Mouse (Mus musculus) stomach, embryonic 15.5 days (tissue): ENCODE measurements at regions not wholly inside any gene's neighbourhood (a gene's known extent, or its start where the extent isn't known, plus 50 kb on each side); places are given as distances from the start of the nearest gene placed in this dataset.

Source experiments
- ATAC-seq: fragments of 200-750 bp; cut with Nextera tagmentation; 2 replicates; pipeline ENCODE4 v1.8.0; 2017; ENCODE audit warnings: low read depth, moderate number of reproducible peaks, moderate TSS enrichment; ENCODE audit not compliant: insufficient read depth, low FRiP score
- H3K27ac ChIP-seq: fragments of 300-500 bp; sonication (generic); 2 replicates; pipeline ENCODE4 v1.5.1; 2015; ENCODE audit warnings: mild to moderate bottlenecking, inconsistent platforms
- H3K27me3 ChIP-seq: fragments of 300-500 bp; sonication (generic); replicated peaks from 2 replicates; pipeline ENCODE4 v1.6.1; 2015; ENCODE audit warnings: inconsistent platforms
- H3K36me3 ChIP-seq: fragments of 300-500 bp; sonication (generic); 2 replicates; pipeline ENCODE4 v1.6.1; 2015; ENCODE audit warnings: inconsistent platforms
- H3K4me1 ChIP-seq: fragments of 300-500 bp; sonication (generic); 2 replicates; pipeline ENCODE4 v1.6.1; 2015; ENCODE audit warnings: inconsistent platforms
- H3K4me2 ChIP-seq: fragments of 300-500 bp; sonication (generic); 2 replicates; pipeline ENCODE4 v1.6.1; 2015; ENCODE audit warnings: mild to moderate bottlenecking, inconsistent platforms
- H3K4me3 ChIP-seq: fragments of 300-500 bp; sonication (generic); replicated peaks from 2 replicates; pipeline ENCODE4 v1.5.1; 2015; ENCODE audit warnings: inconsistent platforms
- H3K9ac ChIP-seq: fragments of 300-500 bp; sonication (generic); 2 replicates; pipeline ENCODE4 v1.6.1; 2015; ENCODE audit warnings: inconsistent platforms
- H3K9me3 ChIP-seq: fragments of 300-500 bp; sonication (generic); 2 replicates; pipeline ENCODE4 v1.6.1; 2016; ENCODE audit warnings: inconsistent platforms
- WGBS: fragments of 180-500 bp; shearing (Covaris S2); methylation state at CpG from one replicate; pipeline ENCODE4 v1.1.7; 2015; 5-methylcytosine and 5-hydroxymethylcytosine counted together

DNA sequence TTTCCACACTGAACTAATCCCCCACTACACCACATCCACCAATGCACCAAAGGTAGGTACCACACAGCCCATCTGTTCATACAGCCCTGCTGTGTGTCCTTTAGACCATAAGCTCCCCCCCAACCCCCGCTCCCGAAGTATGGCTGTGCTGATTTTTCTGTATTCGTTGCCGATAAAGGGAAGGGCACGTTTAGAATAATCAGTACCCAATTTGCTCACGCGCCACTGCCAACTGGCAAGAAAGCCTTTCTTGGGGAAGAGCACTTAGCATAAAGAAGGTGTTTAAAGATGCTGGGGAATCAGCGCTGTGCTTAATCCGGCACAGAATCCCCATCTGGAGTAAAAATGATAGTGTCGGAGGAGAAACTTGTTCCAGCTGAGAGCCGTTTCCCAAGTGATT is 111.4 kb downstream of the Cd83 start:
- no peak for ATAC-seq
- no peaks in the 10 kb centered on the region for H3K27me3 ChIP-seq
- H3K36me3 ChIP-seq = no peaks in the 10 kb centered on the region
- no peaks in the 10 kb centered on the region for H3K4me1 ChIP-seq
- no peaks in the 10 kb centered on the region for H3K9me3 ChIP-seq
- no peak overlapping the region for H3K4me3 ChIP-seq
- no peak overlapping the region for H3K27ac ChIP-seq
- no peak overlapping the region for H3K4me2 ChIP-seq
- H3K9ac ChIP-seq = no peak overlapping the region
- 70% methylated on average over 11 of the region's 11 CpGs for WGBS

DNA sequence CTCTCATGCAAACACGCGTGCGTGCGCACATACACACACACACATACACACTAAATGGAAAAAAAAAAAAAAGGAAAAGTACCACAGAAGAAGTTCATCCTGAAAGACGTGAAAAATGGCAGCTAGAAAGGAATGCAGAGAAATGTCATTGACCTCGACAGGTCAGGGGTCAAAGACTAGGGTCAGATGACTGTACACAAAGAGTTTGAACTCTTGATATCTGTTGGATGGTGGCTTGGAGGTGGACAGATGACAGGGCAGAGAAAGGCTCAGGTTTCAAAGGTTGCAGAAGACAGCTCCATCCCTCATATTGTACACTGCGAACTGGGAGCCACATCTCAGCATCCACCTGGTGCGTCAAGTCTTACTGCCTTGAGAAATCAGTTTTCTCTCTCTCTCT is 112.5 kb downstream of the Cd83 start:
- no peak overlapping the region for H3K27ac ChIP-seq
- no peak overlapping the region for H3K9ac ChIP-seq
- no peak overlapping the region for H3K4me3 ChIP-seq
- H3K36me3 ChIP-seq = no peaks in the 10 kb centered on the region
- ATAC-seq = no peak
- 77% methylated on average over 8 of the region's 8 CpGs for WGBS
- H3K4me1 ChIP-seq = no peaks in the 10 kb centered on the region
- no peaks in the 10 kb centered on the region for H3K27me3 ChIP-seq
- no peak overlapping the region for H3K4me2 ChIP-seq
- H3K9me3 ChIP-seq = no peaks in the 10 kb centered on the region

DNA sequence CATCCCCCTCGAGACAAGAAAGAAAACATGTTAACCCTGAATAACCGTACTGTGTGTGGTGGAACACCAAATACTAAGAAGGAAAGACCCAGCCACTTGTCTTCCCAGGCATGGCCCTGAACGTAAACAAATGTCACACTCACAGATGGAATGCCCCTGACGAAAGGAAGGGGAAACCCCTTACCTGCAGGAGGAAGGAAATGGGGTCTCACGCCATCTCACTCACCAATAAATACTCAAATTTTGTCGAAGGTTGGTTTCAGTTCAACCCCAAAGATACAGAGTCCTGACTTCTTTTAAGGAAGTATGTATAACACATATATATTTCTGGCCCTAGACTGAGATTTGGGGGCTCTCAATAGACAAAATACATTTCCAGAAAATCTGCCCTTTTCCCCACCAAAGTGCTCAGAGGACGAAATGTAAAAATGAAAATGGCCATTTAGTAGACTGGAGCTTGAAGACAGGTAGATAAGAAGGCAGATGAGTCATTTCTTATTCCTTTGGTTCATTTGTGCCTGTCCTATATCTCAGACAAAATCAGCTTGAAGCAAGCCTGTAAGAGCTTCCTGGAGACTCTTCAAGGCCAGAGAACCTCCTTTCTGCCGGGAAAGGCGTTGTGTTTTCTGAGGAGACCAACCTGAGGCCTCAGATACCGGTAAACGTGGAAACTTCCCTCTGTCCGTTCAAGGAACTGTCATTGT is 114.1 kb downstream of the Cd83 start:
- Histone ChIP-seq H3K4me2 (no peak overlapping the region), H3K27me3 (no peaks in the 10 kb centered on the region), H3K36me3 (no peaks in the 10 kb centered on the region), H3K4me1 (no peaks in the 10 kb centered on the region), H3K9me3 (no peaks in the 10 kb centered on the region), H3K4me3 (no peak overlapping the region), H3K27ac (no peak overlapping the region), H3K9ac (no peak overlapping the region)
- no peak for ATAC-seq
- WGBS = 65% methylated on average over 12 of the region's 12 CpGs

DNA sequence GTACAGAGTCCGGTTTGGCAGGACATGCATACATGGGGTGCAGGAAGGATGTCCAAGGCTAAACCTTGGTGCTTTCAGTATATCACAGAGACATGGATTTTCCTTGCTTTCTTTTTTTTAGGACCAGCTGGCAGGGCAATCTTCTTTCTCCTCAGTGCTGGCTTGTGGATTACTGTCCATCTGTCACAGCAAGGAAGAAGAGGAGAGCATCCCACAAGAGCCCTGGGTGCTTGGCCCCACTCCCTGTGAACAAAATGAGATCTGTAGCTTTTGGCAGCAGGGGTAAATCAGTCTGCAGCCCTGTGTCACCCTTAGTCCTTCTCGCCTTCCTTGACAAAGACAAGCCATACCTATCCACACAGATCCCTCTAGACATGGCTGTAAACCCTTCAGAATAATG is 115.5 kb downstream of the Cd83 start:
- no peak for ATAC-seq
- H3K4me3 ChIP-seq = no peak overlapping the region
- 85% methylated on average over 2 of the region's 2 CpGs for WGBS

DNA sequence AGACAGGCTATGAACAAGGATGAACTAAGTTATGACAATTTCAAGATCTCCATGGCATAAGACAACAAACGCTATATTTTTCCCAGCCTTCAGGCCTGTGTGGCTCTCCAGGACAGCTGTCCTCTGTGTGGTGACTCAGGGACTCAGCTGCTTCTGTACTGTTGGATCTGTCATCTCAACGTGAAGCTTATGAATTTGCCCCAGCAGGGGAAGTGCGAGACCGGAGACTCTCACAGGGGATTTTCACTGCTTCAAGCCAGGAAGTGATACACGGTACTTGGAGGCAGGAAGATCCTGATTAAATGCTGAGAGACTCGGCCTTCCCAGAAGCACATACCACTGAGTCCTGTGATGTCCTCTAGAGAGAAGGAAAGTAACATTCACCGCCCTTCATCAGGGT is 116.2 kb downstream of the Cd83 start:
- ATAC-seq = no peak
- Histone ChIP-seq H3K9me3 (no peaks in the 10 kb centered on the region), H3K4me2 (no peak overlapping the region), H3K27me3 (no peaks in the 10 kb centered on the region), H3K9ac (no peak overlapping the region), H3K4me1 (no peaks in the 10 kb centered on the region), H3K36me3 (no peaks in the 10 kb centered on the region), H3K4me3 (no peak overlapping the region), H3K27ac (no peak overlapping the region)
- 65% methylated on average over 7 of the region's 7 CpGs for WGBS

More for the DNA sequence above, 115.5 kb downstream of the Cd83 start:
- Histone ChIP-seq H3K4me1 (no peaks in the 10 kb centered on the region), H3K4me2 (no peak overlapping the region), H3K27ac (no peak overlapping the region), H3K9me3 (no peaks in the 10 kb centered on the region), H3K27me3 (no peaks in the 10 kb centered on the region), H3K36me3 (no peaks in the 10 kb centered on the region), H3K9ac (no peak overlapping the region)

DNA sequence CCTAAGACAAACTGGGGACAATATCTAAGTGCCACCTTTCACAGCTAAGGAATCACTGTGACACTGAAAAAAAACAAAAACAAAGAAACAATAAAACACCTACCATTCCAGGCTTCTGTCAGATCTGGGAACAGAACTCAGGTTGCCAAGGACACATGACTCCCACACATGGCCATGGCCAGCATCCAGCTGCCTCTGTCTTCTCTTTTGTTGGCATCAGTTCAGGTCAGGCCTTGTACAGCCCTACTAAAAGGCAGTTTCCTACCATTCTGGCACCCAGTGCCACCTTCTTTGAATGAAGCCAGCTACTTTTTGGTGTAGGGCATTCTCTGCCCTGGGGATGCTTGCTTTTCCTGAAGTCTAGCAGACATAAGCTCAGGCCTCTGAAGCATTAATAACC is 118.8 kb downstream of the Cd83 start:
- Histone ChIP-seq H3K36me3 (no peaks in the 10 kb centered on the region), H3K4me1 (0 out of 2 replicates have a peak, but pooled peaks cover 8% of the 10 kb centered on the region), H3K27ac (no peak overlapping the region), H3K9me3 (no peaks in the 10 kb centered on the region), H3K4me2 (no peak overlapping the region), H3K9ac (no peak overlapping the region), H3K27me3 (no peaks in the 10 kb centered on the region), H3K4me3 (no peak overlapping the region)
- no peak for ATAC-seq

DNA sequence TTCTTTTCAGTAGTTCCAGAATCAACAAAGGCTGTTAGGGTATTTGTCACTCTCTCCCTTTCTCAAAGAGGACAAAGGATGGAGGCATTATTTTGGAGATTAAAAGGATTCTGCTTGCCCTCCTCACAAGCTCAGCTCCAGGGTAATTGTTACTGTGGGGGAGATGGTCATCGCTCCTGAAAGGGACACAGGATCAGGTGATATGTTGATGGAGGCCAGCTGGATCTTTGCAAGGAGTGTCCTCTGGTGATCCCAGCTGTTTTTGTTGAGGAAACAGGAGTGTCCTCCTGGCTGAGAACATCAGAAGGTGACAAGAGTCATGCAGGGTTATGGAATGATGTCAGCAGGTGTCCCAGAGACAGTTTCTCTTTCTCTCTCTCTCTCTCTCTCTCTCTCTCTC is 119.7 kb downstream of the Cd83 start:
- H3K4me1 ChIP-seq = 0 out of 2 replicates have a peak, but pooled peaks cover 8% of the 10 kb centered on the region
- 46% methylated on average over 1 of the region's 1 CpGs for WGBS
- no peaks in the 10 kb centered on the region for H3K27me3 ChIP-seq
- no peak for ATAC-seq
- no peak overlapping the region for H3K27ac ChIP-seq
- H3K9ac ChIP-seq = no peak overlapping the region
- no peaks in the 10 kb centered on the region for H3K36me3 ChIP-seq
- no peak overlapping the region for H3K4me3 ChIP-seq
- no peaks in the 10 kb centered on the region for H3K9me3 ChIP-seq
- no peak overlapping the region for H3K4me2 ChIP-seq

DNA sequence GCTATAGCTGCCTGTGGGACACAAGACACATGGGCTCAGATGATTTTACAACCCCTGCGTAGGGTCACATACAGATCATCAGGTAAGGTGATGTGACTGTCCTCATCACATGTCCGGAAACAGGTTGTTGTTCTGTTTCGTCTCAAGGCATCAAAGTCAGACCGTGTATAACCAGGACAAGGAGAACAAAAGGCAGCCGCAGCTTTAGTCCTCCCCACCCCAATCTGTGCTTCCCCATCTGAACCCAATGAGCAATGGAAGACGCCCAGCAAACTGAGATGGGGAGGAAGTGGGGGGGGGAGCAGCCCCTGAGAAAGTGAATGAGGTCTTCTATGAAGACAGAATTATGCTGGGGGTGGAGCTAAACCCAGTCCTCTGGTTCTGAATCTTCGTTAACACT is 121.7 kb downstream of the Cd83 start:
- Histone ChIP-seq H3K4me2 (no peak overlapping the region), H3K36me3 (no peaks in the 10 kb centered on the region), H3K9ac (no peak overlapping the region), H3K27ac (no peak overlapping the region), H3K9me3 (no peaks in the 10 kb centered on the region), H3K4me1 (0 out of 2 replicates have a peak, but pooled peaks cover 8% of the 10 kb centered on the region), H3K27me3 (no peaks in the 10 kb centered on the region), H3K4me3 (no peak overlapping the region)
- WGBS = 82% methylated on average over 7 of the region's 7 CpGs
- no peak for ATAC-seq

DNA sequence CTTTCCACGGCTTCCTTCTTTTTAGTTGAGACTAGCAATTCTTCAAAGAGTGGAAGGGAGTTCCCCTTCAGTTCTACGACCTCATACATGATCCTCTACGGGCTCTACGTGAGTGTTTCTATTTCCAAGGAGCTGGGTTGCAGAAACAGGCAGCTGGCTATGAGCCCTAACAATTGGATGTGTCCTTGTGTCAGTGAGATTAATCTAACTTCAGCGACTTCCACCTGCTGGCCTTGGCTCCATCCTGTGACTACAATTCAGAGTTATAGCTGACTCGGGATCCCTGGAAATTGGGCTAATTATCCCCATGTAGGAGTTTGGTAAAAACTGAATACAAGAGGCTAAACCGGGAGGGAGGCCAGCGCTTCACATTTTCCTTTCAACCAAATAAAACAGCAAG is 122.8 kb downstream of the Cd83 start:
- Histone ChIP-seq H3K9me3 (no peaks in the 10 kb centered on the region), H3K36me3 (no peaks in the 10 kb centered on the region), H3K27ac (no peak overlapping the region), H3K4me1 (0 out of 2 replicates have a peak, but pooled peaks cover 8% of the 10 kb centered on the region), H3K4me3 (no peak overlapping the region), H3K27me3 (no peaks in the 10 kb centered on the region), H3K4me2 (peak overlapping the region; percentile 16), H3K9ac (no peak overlapping the region)
- ATAC-seq = no peak
- WGBS = 39% methylated on average over 8 of the region's 8 CpGs

DNA sequence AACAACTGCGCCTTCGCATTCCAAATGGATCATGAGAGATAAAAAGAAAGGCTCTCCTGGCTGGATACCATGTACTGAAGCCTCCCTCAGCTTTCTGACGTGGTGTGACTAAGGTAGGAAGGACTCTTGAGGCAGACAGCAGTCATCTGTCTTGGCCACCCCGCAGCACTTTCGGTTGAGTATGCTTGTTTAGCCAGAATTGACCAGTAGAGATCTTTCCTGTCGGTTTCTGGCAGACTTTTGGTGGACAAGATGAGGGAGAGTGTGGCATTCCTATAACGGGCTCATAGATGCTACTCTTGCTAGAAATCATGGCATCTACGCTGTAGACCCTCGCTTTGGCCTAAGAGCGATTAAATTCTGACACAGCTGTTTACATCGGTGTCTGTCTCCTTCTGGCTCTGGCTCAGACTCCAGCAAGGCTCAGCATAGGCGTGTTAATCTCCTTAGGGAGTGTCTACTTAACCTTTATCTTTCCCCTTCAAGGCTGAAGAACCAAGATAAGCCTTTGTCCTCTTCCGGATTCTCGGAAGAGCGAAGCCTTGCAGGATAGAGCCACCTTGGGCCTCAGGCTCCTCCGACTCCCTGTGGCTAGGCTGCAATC is 123.6 kb downstream of the Cd83 start:
- Histone ChIP-seq H3K27me3 (no peaks in the 10 kb centered on the region), H3K9me3 (no peaks in the 10 kb centered on the region), H3K4me3 (no peak overlapping the region), H3K27ac (no peak overlapping the region; the same call in 1 of the 2 replicates), H3K4me1 (0 out of 2 replicates have a peak, but pooled peaks cover 8% of the 10 kb centered on the region), H3K9ac (no peak overlapping the region), H3K4me2 (peak overlapping the region; percentile 17; the same call in 1 of the 2 replicates), H3K36me3 (no peaks in the 10 kb centered on the region)
- no peak for ATAC-seq
- WGBS = 37% methylated on average over 16 of the region's 16 CpGs

DNA sequence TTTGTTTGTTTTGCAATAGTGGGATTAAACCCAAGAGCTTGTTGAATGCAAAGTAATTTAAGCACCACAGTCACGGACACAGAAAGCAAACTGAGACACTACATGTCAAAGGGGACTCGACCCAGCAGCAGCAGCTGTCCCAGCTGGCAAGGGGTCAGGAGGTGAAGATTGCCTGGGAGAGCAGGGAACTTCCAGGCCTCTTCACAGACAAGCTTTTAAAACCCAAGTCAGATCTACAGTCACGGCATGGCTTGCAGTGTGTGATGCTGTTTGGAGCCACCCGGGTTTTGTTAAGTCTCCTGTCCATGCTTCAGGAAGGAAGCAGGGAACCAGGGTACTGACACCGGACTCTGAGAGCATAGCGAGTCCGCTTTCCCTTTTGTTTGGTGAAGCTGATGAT is 125.4 kb downstream of the Cd83 start:
- Histone ChIP-seq H3K27me3 (no peaks in the 10 kb centered on the region), H3K4me3 (no peak overlapping the region), H3K27ac (no peak overlapping the region), H3K4me1 (0 out of 2 replicates have a peak, but pooled peaks cover 8% of the 10 kb centered on the region), H3K36me3 (no peaks in the 10 kb centered on the region), H3K9ac (no peak overlapping the region), H3K9me3 (no peaks in the 10 kb centered on the region), H3K4me2 (no peak overlapping the region)
- 48% methylated on average over 7 of the region's 7 CpGs for WGBS
- no peak for ATAC-seq

DNA sequence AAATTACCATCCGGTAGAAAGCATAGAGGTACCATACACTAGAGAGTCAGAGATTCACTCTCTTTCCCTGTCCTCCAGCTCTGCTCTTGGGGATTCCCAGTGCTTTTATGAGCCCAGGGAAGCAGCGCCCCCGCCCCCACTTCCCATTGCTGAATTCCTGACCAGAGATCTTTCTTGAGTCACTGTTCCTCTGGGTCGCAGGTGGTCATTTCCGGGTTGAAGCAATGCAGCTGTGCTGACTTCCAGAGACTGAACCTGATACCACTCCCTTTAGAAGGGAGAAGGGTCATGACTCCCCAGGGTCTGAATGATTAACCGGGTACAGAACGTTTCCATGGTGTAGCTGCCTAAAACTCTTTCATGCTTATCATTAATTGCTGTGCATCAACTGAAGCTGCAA is 128.9 kb downstream of the Cd83 start:
- Histone ChIP-seq H3K9me3 (no peaks in the 10 kb centered on the region), H3K4me2 (no peak overlapping the region), H3K9ac (no peak overlapping the region), H3K36me3 (no peaks in the 10 kb centered on the region), H3K4me1 (no peaks in the 10 kb centered on the region), H3K27me3 (no peaks in the 10 kb centered on the region), H3K27ac (no peak overlapping the region), H3K4me3 (no peak overlapping the region)
- no peak for ATAC-seq
- WGBS = 30% methylated on average over 7 of the region's 7 CpGs
